Mouse (Mus musculus): Measurements from ENCODE around the gene Mettl26. TPM values are rescaled to one million over a fixed set of nuclear protein-coding genes. Genes with fewer than 3 reads are reported as not detected.
"Not testable (repeated sequence)": the region's sequence is repeated elsewhere in the genome, so short reads cannot be mapped to it uniquely, and the experiment has no call there.

Gene Mettl26
- polyA plus RNA-seq, 1 experiment = 23.9 TPM

DNA sequence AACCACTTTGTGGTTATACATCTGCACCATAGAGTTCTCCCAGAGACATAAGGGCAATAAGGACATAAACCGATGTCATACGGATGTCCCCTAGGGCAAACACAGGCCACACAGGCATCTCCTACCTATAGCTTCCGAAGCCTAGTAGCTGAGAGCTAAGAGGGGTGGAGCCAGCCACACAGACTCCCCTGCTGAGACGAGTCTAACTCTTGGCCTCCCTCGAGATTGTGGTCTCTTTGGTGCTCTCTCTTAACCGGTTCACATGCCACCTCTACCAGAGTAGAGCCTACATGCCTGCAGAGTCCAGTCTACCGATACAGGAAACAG lies 7.4 kb upstream of the Mettl26 start:
- Histone ChIP-seq H3K36me3 (replicated peaks; ENCODE audit: low read length) (peaks cover 24% of the 10 kb centered on the region), H3K27me3 (replicated peaks) (no peaks in the 10 kb centered on the region), H3K9me3 (no peaks in the 10 kb centered on the region), H3K4me1 (peaks cover 69% of the 10 kb centered on the region), H3K4me3 (replicated peaks) (peak overlapping the region; percentile 94)
- TF ChIP-seq GATA1 (IDR thresholded peaks at IDR 0.05; ENCODE audit: borderline replicate concordance, low read length) (no peak), FLI1 (IDR thresholded peaks at IDR 0.05; ENCODE audit: low read length) (no peak)

DNA sequence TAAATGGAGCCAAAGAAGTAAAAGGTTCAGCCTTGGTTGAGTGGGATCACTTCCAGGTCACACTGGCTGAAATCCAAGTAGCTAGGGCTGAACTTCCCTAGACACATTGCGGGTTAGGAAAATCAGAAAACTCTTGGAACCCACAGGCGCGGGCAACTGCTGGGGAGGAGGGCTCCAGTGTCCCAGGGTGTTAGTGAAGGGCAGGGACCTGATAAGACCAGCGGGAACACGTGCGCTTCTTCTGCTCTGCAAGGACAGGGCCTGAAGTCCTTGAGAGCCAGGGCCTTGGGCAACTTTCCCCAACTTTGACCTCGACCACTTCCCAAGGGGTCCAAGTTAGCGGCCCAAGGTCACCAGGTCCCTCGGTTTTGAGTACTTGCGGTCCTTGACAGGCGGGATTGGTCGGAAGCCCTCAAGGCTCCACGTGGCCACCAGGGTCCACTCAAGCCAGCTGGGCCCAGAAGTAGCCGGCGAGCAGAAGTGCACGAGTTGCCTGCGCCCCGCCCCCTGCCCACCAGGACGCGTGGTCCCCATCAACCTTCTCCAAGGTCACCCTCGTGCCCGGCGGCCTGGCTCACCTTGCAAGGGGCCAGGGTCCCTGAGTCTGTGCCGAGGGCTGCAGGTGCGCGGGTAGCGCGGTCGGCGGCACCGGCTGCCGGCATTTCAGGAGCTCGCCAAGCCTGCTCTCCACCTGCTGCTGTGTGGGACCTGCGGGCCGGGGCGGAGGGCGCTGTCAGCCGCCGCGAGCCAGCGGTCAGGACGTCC lies 6.9 kb upstream of the Mettl26 start:
- H3K27me3 ChIP-seq (replicated peaks) = no peaks in the 10 kb centered on the region
- H3K36me3 ChIP-seq (replicated peaks; ENCODE audit: low read length) = peaks cover 24% of the 10 kb centered on the region
- TF ChIP-seq GATA1 (IDR thresholded peaks at IDR 0.05; ENCODE audit: borderline replicate concordance, low read length) (no peak), FLI1 (IDR thresholded peaks at IDR 0.05; ENCODE audit: low read length) (no peak)
- H3K4me3 ChIP-seq (replicated peaks) = peak overlapping the region; percentile 94
- H3K9me3 ChIP-seq = no peaks in the 10 kb centered on the region
- peaks cover 68% of the 10 kb centered on the region for H3K4me1 ChIP-seq

DNA sequence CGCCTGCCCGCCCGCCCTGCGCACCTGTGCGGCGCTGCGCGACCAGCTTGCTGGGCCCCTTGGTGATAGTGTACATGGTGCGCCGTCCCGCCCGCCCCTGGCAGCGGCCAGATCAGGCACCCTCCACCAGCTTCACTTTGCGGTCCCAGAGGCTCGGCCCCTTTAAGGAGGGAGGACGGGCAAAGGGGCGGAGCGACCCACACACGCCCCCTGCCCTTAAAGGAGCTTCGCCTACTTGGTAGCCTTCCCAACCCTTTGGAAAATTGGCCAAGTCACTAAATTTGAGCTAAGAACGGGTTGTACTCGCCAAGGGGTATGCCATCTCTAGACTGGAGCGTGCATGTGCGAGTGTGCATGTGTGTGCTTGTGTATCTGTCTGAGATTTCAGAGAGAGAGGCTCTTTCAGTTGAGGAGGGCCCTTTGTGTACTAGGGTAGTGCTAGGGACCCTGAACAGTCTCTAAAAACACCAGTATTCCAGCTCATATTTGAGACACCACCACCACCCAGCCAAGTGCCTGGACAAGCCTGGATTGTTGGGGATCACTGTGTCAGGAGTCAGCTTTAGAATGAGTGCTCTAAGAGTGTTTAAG lies 6.2 kb upstream of the Mettl26 start, which contains the start of gene Mcrip2:
Gene Mcrip2 (minus strand): TSS at position 164 of the 591 bp plus-strand sequence.
- Histone ChIP-seq H3K36me3 (replicated peaks; ENCODE audit: low read length) (peaks cover 21% of the 10 kb centered on the region), H3K27me3 (replicated peaks) (no peaks in the 10 kb centered on the region), H3K4me3 (replicated peaks) (peak within 1 kb of the TSS; percentile 94), H3K4me1 (peaks cover 66% of the 10 kb centered on the region), H3K9me3 (no peaks in the 10 kb centered on the region)
- TF ChIP-seq FLI1 (IDR thresholded peaks at IDR 0.05; ENCODE audit: low read length) (no peak), GATA1 (IDR thresholded peaks at IDR 0.05; ENCODE audit: borderline replicate concordance, low read length) (no peak)

DNA sequence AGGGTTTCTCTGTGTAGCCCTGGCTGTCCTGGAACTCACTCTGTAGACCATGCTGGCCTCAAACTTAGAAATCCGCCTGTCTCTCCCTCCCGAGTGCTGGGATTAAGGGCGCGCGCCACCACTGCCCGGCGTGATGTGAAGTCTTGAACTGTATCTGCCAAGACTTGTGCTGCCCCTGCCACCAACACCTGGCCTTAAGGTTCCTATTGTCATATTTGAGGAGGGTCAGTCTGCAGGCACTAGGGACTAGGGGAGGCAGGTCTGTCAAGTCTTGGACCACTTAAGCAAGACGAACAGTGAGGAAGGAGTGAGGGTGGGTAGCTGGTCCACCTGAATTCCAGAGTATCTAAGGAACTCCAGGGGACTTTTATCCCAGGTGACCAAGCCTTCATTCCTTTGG lies 5.4 kb upstream of the Mettl26 start:
- Histone ChIP-seq H3K36me3 (replicated peaks; ENCODE audit: low read length) (peaks cover 13% of the 10 kb centered on the region), H3K4me1 (peaks cover 66% of the 10 kb centered on the region)
- TF ChIP-seq FLI1 (IDR thresholded peaks at IDR 0.05; ENCODE audit: low read length) (no peak), GATA1 (IDR thresholded peaks at IDR 0.05; ENCODE audit: borderline replicate concordance, low read length) (no peak)

DNA sequence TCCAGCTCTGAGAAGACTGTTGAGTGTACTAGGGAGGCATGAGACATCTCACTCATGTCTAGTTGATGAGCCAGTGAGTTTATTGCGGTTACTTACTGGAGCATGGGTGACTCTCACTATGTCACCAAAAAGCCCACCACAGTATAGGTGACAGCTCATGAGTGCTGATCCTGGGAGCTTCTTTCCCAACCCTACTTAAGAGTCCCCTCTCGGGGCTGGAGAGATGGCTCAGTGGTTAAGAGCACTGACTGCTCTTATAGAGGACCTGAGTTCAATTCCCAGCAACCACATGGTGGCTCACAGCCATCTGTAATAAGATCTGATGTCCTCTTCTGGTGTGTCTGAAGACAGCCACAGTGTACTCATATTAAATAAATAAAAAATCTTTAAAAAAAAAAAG lies 4.9 kb upstream of the Mettl26 start:
- Histone ChIP-seq H3K4me1 (peaks cover 67% of the 10 kb centered on the region), H3K27me3 (replicated peaks) (no peaks in the 10 kb centered on the region), H3K4me3 (replicated peaks) (no peak overlapping the region), H3K36me3 (replicated peaks; ENCODE audit: low read length) (peaks cover 8% of the 10 kb centered on the region), H3K9me3 (no peaks in the 10 kb centered on the region)
- TF ChIP-seq FLI1 (IDR thresholded peaks at IDR 0.05; ENCODE audit: low read length) (no peak), GATA1 (IDR thresholded peaks at IDR 0.05; ENCODE audit: borderline replicate concordance, low read length) (no peak)

More for the DNA sequence above, 5.4 kb upstream of the Mettl26 start:
- Histone ChIP-seq H3K9me3 (no peaks in the 10 kb centered on the region), H3K27me3 (replicated peaks) (no peaks in the 10 kb centered on the region), H3K4me3 (replicated peaks) (no peak overlapping the region)

DNA sequence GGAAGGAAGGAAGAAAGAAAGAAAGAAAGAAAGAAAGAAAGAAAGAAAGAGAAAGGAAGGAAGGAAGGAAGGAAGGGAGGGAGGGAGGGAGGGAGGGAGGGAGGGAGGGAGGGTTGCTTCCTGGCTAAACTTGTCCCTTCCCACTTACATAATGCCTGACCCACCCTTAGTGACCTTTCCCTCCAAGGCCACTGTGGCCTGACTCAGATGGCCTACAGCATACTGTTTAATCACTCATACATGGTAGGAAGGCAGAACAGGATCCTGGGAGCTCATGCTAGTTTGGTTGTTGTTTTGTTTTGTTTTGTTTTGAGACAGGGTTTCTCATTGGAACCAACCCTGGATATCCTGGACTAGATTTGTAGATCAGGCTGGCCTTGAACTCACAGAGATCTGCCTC lies 3.3 kb upstream of the Mettl26 start:
- not testable (repeated sequence) for H3K27me3 ChIP-seq (replicated peaks); H3K36me3 ChIP-seq (replicated peaks; ENCODE audit: low read length); H3K4me3 ChIP-seq (replicated peaks); H3K9me3 ChIP-seq
- peaks cover 68% of the 10 kb centered on the region for H3K4me1 ChIP-seq

DNA sequence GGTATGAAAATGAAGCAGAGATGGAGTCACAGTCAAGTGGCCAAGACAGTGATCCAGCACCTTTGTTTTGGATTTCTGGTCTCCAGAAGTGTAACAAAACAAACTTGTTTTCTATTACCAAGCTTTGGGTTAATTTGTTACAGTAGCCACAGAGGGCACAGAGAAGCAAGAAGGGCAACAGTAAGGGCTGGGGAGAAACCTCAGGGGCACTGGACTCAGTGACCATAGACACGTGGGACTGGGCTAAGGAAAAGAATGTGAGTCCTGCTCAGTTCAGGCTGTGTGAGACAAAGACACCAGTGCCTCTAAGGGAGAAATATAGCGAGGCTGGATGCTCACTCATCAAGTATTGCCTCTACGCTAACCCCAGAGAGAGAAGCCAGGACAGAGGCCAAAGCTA lies 2.2 kb upstream of the Mettl26 start:
- Histone ChIP-seq H3K36me3 (replicated peaks; ENCODE audit: low read length) (peaks cover 7% of the 10 kb centered on the region), H3K4me1 (peaks cover 64% of the 10 kb centered on the region), H3K27me3 (replicated peaks) (no peaks in the 10 kb centered on the region), H3K4me3 (replicated peaks) (no peak overlapping the region), H3K9me3 (no peaks in the 10 kb centered on the region)
- TF ChIP-seq GATA1 (IDR thresholded peaks at IDR 0.05; ENCODE audit: borderline replicate concordance, low read length) = no peak
- TF ChIP-seq FLI1 (IDR thresholded peaks at IDR 0.05; ENCODE audit: low read length) = no peak

DNA sequence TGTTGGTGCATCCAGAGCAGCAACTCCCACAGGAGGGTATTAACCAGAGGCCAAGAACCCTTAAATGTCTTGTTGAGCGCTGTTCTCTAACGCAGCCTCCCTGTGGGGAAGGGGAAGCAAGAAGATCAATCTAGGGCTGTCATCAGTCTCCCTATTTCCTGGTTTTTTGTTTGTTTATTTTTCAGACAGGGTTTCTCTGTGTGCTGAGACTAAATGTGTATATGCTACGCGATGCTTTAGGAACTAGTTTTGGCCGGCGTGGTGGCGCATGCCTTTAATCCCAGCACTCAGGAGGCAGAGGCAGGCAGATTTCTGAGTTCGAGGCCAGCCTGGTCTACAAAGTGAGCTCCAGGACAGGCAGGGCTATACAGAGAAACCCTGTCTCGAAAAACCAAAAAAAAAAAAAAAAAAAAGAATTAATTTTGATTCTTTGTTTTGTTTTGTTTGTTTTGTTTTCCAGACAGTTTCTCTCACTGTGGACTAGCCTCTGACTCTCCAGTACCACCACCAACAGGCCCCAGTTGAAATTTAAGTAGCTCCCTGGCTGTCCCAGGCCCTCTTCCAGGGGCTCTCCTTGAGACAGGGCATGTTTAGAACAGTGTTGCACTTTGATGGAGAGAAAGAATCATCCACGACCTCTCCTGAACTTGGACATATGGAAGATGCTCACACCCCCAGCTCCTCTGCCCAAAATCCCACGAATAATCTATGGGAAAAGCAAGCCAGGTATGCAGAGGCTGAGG lies 1.3 kb upstream of the Mettl26 start:
- H3K4me3 ChIP-seq (replicated peaks) = peak overlapping the region; percentile 100
- TF ChIP-seq GATA1 (IDR thresholded peaks at IDR 0.05; ENCODE audit: borderline replicate concordance, low read length) (no peak), FLI1 (IDR thresholded peaks at IDR 0.05; ENCODE audit: low read length) (no peak)
- H3K4me1 ChIP-seq = peaks cover 55% of the 10 kb centered on the region

DNA sequence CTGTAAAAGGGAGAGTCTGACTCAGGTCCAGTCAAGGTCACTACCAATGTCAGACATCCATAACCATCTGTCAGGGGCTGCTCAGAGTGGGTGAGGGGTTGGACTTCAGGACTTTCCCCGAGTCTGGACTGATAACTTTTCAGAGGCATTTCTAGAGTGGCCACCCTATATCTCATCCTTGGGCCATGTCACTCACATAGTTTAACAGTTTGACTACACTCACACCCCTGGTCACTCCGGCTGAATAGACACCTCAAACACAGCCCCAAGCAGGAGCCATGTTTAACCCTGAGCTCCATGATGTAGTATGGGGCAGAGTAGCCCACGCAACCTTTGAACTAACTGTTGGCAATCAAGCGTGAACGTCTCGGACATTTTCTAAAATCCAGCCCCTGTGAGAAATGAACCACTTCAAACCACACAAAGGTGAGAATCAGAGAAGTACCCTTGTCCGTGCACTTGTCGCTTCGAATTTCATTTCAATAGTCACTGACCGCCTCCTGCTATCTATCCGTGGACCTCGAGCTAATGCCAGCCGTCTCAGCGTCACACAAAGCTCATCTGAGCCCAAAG lies 640 bp upstream of the Mettl26 start:
- Histone ChIP-seq H3K9me3 (no peaks in the 10 kb centered on the region), H3K4me3 (replicated peaks) (peak overlapping the region; percentile 100), H3K27me3 (replicated peaks) (no peaks in the 10 kb centered on the region), H3K4me1 (peaks cover 53% of the 10 kb centered on the region), H3K36me3 (replicated peaks; ENCODE audit: low read length) (peaks cover 23% of the 10 kb centered on the region)
- no peak for TF ChIP-seq GATA1 (IDR thresholded peaks at IDR 0.05; ENCODE audit: borderline replicate concordance, low read length)
- TF ChIP-seq FLI1 (IDR thresholded peaks at IDR 0.05; ENCODE audit: low read length) = no peak

More for the DNA sequence above, 1.3 kb upstream of the Mettl26 start:
- Histone ChIP-seq H3K9me3 (no peaks in the 10 kb centered on the region), H3K27me3 (replicated peaks) (no peaks in the 10 kb centered on the region), H3K36me3 (replicated peaks; ENCODE audit: low read length) (peaks cover 16% of the 10 kb centered on the region)

All from megakaryocyte, embryonic 14.5 days (primary cell).